Mouse (Mus musculus) 3134 (cell line): Measurements from ENCODE around the gene Carnmt1.
A peak's percentile ranks its signal among the peaks of the same experiment; 100 is the strongest.

Experiments used
- DNase-seq: peaks from one replicate; pipeline ENCODE4 v3.0.0-alpha.2; 2011; ENCODE audit warnings: low spot score; ENCODE audit not compliant: insufficient read length; ENCODE audit errors: extremely low read depth

Gene Carnmt1

GRCm38 (mm10) chr19:18670608-18671007, at the start of gene Carnmt1:
TSS of gene Carnmt1 (plus strand) at chr19:18670764.
- peak; percentile 95 for DNase-seq

- no peak for DNase-seq
These were observed 46.7 kb upstream of the Carnmt1 start for GRCm38 (mm10) chr19:18623894-18624293.

- DNase-seq: no peak
These were observed 41.0 kb upstream of the Carnmt1 start for GRCm38 (mm10) chr19:18629589-18629988.

GRCm38 (mm10) chr19:18630221-18631119, 40.1 kb upstream of the Carnmt1 start:
- DNase-seq: peak; percentile 58

- DNase-seq: no peak
These were observed 39.4 kb upstream of the Carnmt1 start for GRCm38 (mm10) chr19:18631161-18631643.

- DNase-seq: peak; percentile 95
These were observed 38.8 kb upstream of the Carnmt1 start, which contains the start of the genes Ostf1 and Nmrk1 for GRCm38 (mm10) chr19:18631644-18632219. TSS of gene Ostf1 (minus strand) at chr19:18631823. TSS of gene Nmrk1 (plus strand) at chr19:18631950.

- no peak for DNase-seq
These were observed 38.1 kb upstream of the Carnmt1 start for GRCm38 (mm10) chr19:18632231-18633185.

GRCm38 (mm10) chr19:18637954-18638353, 32.6 kb upstream of the Carnmt1 start:
- no peak for DNase-seq

GRCm38 (mm10) chr19:18638949-18639348, 31.6 kb upstream of the Carnmt1 start:
- no peak for DNase-seq

GRCm38 (mm10) chr19:18639552-18639951, 31.0 kb upstream of the Carnmt1 start:
- DNase-seq: no peak

GRCm38 (mm10) chr19:18641001-18641400, 29.6 kb upstream of the Carnmt1 start:
- DNase-seq: no peak

GRCm38 (mm10) chr19:18643411-18643810, 27.2 kb upstream of the Carnmt1 start:
- DNase-seq: no peak

GRCm38 (mm10) chr19:18644084-18644483, 26.5 kb upstream of the Carnmt1 start:
- no peak for DNase-seq

- no peak for DNase-seq
These were observed 24.2 kb upstream of the Carnmt1 start for GRCm38 (mm10) chr19:18646397-18646796.

- DNase-seq: no peak
These were observed 23.6 kb upstream of the Carnmt1 start for GRCm38 (mm10) chr19:18646853-18647420.

GRCm38 (mm10) chr19:18647775-18648557, 22.6 kb upstream of the Carnmt1 start:
- no peak for DNase-seq

GRCm38 (mm10) chr19:18648558-18648945, 22.0 kb upstream of the Carnmt1 start:
- DNase-seq: no peak

GRCm38 (mm10) chr19:18649955-18650354, 20.6 kb upstream of the Carnmt1 start:
- DNase-seq: no peak

GRCm38 (mm10) chr19:18650473-18650872, 20.1 kb upstream of the Carnmt1 start:
- DNase-seq: no peak
